Mouse (Mus musculus): ENCODE data around the gene Slc9a4. TPM values are rescaled to one million over a fixed set of nuclear protein-coding genes. Genes with fewer than 3 reads are reported as not detected.

Slc9a4 gene
- polyA plus RNA-seq (2015; fragmentation: Illumina TruSeq; extraction: RNeasy Lipid Tissue Mini Kit (QIAGEN cat#74804); ENCODE audit: insufficient read depth, low read depth, low replicate concordance), result not detected

GRCm38 (mm10) chr1:40579784-40580183 lies at the start of gene Slc9a4:
Gene Slc9a4 (plus strand): TSS chr1:40580081.

Other genes with a start within 250 kb of the Slc9a4 start
- gene Il1rl1, start 150.5 kb upstream of the Slc9a4 start, polyA plus RNA-seq (2015; fragmentation: Illumina TruSeq; extraction: RNeasy Lipid Tissue Mini Kit (QIAGEN cat#74804); ENCODE audit: insufficient read depth, low read depth, low replicate concordance), result 0.50 TPM
- gene Il18r1, start 114.5 kb upstream of the Slc9a4 start, polyA plus RNA-seq (2015; fragmentation: Illumina TruSeq; extraction: RNeasy Lipid Tissue Mini Kit (QIAGEN cat#74804); ENCODE audit: insufficient read depth, low read depth, low replicate concordance), result 1.9 TPM
- gene Il18rap, start 64.7 kb upstream of the Slc9a4 start, polyA plus RNA-seq (2015; fragmentation: Illumina TruSeq; extraction: RNeasy Lipid Tissue Mini Kit (QIAGEN cat#74804); ENCODE audit: insufficient read depth, low read depth, low replicate concordance), result not detected
- gene Slc9a2, start 100.5 kb downstream of the Slc9a4 start, polyA plus RNA-seq (2015; fragmentation: Illumina TruSeq; extraction: RNeasy Lipid Tissue Mini Kit (QIAGEN cat#74804); ENCODE audit: insufficient read depth, low read depth, low replicate concordance), result not detected
- 0.26 TPM for gene Mfsd9, start 210.6 kb downstream of the Slc9a4 start, polyA plus RNA-seq (2015; fragmentation: Illumina TruSeq; extraction: RNeasy Lipid Tissue Mini Kit (QIAGEN cat#74804); ENCODE audit: insufficient read depth, low read depth, low replicate concordance)
- not detected for gene Tmem182, start 225.5 kb downstream of the Slc9a4 start, polyA plus RNA-seq (2015; fragmentation: Illumina TruSeq; extraction: RNeasy Lipid Tissue Mini Kit (QIAGEN cat#74804); ENCODE audit: insufficient read depth, low read depth, low replicate concordance)